Mouse (Mus musculus) heart, embryonic 14.5 days (tissue): Measurements from ENCODE around the gene Pipox. TPM values are rescaled to one million over a fixed set of nuclear protein-coding genes. Genes with fewer than 3 reads are reported as not detected.
A peak's percentile ranks its signal among the peaks of the same experiment; 100 is the strongest.

ENCODE experiments used
- ATAC-seq: fragments of 200-750 bp; cut with Nextera tagmentation; 2 replicates; pipeline ENCODE4 v1.8.0; 2017; ENCODE audit warnings: low read depth, moderate TSS enrichment; ENCODE audit not compliant: insufficient number of reproducible peaks, insufficient read depth, low FRiP score
- H3K27ac ChIP-seq, 2 experiments: fragments of 200-500 bp in 1 of 2; fragments of 300-500 bp in 1 of 2; sonication (generic) in 1 of 2; replicated peaks in 1 of 2; 2 replicates each; pipeline ENCODE4 v1.5.1; 2012 to 2014; ENCODE audit warnings: low read depth in 2 of 2, low read length in 2 of 2, control low read depth in 1 of 2, mild to moderate bottlenecking in 1 of 2, mixed read lengths in 1 of 2; ENCODE audit not compliant: control insufficient read depth in 1 of 2, insufficient read depth in 1 of 2
- H3K27me3 ChIP-seq: fragments of 300-500 bp; sonication (generic); 2 replicates; pipeline ENCODE4 v1.6.1; 2014; ENCODE audit warnings: mild to moderate bottlenecking, low read length, control low read depth; ENCODE audit not compliant: control insufficient read depth, insufficient read depth
- H3K36me3 ChIP-seq: fragments of 300-500 bp; sonication (generic); 2 replicates; pipeline ENCODE4 v1.6.1; 2014; ENCODE audit warnings: mild to moderate bottlenecking, control low read depth, low read length, mixed read lengths; ENCODE audit not compliant: control insufficient read depth, insufficient read depth
- H3K4me1 ChIP-seq, 2 experiments: fragments of 200-500 bp in 1 of 2; fragments of 300-500 bp in 1 of 2; sonication (generic) in 1 of 2; 2 replicates each; pipeline ENCODE4 v1.6.1; 2012 to 2014; ENCODE audit warnings: low read length in 2 of 2, control low read depth in 1 of 2, mixed read lengths in 1 of 2; ENCODE audit not compliant: control insufficient read depth in 2 of 2, insufficient read depth in 2 of 2
- H3K4me2 ChIP-seq: fragments of 300-500 bp; sonication (generic); 2 replicates; pipeline ENCODE4 v1.6.1; 2014; ENCODE audit warnings: mild to moderate bottlenecking, low read length
- H3K4me3 ChIP-seq, 2 experiments: fragments of 200-500 bp in 1 of 2; fragments of 300-500 bp in 1 of 2; sonication (generic) in 1 of 2; 2 replicates each; pipeline ENCODE4 v1.5.1; 2012 to 2014; ENCODE audit warnings: low read length in 2 of 2, mild to moderate bottlenecking in 2 of 2, control low read depth in 1 of 2, low read depth in 1 of 2, moderate library complexity in 1 of 2; ENCODE audit not compliant: control insufficient read depth in 1 of 2, insufficient read depth in 1 of 2
- H3K9ac ChIP-seq: fragments of 300-500 bp; sonication (generic); 2 replicates; pipeline ENCODE4 v1.6.1; 2014; ENCODE audit warnings: mild to moderate bottlenecking, low read length
- H3K9me3 ChIP-seq: fragments of 300-500 bp; sonication (generic); 2 replicates; pipeline ENCODE4 v1.6.1; 2016; ENCODE audit warnings: low read length, control low read depth; ENCODE audit not compliant: control insufficient read depth
- WGBS: fragments of 180-500 bp; shearing (Covaris S2); extraction: QIAGEN DNeasy Blood & Tissue Kit; methylation state at CpG from one replicate; pipeline ENCODE4 v1.1.7; 2014; 5-methylcytosine and 5-hydroxymethylcytosine counted together
- polyA plus RNA-seq: library from polyadenylated mRNA; unstranded; fragments of >200 nt; fragmentation: Nextera tagmentation; extraction: Ambion mirVana; gene quantifications from 2 replicates; pipeline ENCODE4 v1.2.1, GENCODE M21; 2014

The Pipox gene
- polyA plus RNA-seq, 1 experiment from 2014 or later: 3.8 TPM

- no peak for ATAC-seq
- no peak overlapping the region for H3K9ac ChIP-seq
- no peak overlapping the region for H3K4me3 ChIP-seq
- H3K4me1 ChIP-seq: no peaks in the 10 kb centered on the region; a peak in 1 of 4 replicates
- H3K9me3 ChIP-seq: no peaks in the 10 kb centered on the region
- no peaks in the 10 kb centered on the region for H3K27me3 ChIP-seq
- H3K36me3 ChIP-seq: peaks cover 100% of the 10 kb centered on the region
- H3K27ac ChIP-seq: no peak overlapping the region
- 81% methylated on average over 21 of the region's 21 CpGs for WGBS
- H3K4me2 ChIP-seq: no peak overlapping the region
These were observed 50.6 kb downstream of the Pipox start for GRCm38 (mm10) chr11:77843068-77843905.

DNA sequence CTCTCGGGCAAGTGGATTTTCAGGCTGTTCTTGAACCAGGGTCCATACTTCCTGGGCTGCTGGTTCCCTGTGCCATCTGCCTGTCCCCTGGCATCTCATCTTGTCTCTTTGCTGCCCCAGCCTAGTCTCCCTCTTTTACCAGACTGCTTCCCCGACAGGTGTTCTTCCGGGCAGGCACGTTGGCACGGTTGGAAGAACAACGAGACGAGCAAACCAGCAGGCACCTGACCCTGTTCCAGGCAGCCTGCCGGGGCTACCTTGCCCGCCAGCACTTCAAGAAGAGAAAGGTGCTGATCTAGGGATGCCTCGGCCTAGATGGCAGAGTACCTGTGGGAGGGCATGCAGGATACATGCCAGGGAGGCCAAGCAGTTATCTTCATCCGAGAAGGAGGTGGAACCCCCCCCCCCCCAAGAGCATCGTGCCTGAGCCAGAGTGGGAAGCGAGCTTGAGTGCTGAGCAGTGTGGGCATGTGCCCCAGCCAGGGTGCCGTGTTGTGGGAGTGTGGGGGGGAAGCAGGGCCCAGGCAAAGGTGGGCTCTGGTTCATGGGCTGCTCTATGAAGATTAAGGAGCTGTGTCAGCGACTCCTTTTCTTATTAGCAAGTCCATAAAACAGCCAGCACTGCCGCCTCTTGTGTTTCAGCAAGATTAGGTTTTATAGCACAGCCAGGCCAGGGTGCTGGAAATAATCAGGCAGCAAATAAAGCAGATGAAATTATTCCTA is 53.2 kb downstream of the Pipox start:
- Histone ChIP-seq H3K9me3 (no peaks in the 10 kb centered on the region), H3K4me3 (no peak overlapping the region), H3K9ac (no peak overlapping the region), H3K27me3 (no peaks in the 10 kb centered on the region), H3K4me2 (no peak overlapping the region), H3K36me3 (peaks cover 99% of the 10 kb centered on the region), H3K27ac (no peak overlapping the region), H3K4me1 (peaks cover 13 to 16% of the 10 kb centered on the region in 2 experiments; a peak in 3 of 4 replicates)
- no peak for ATAC-seq
- 86% methylated on average over 16 of the region's 16 CpGs for WGBS

DNA sequence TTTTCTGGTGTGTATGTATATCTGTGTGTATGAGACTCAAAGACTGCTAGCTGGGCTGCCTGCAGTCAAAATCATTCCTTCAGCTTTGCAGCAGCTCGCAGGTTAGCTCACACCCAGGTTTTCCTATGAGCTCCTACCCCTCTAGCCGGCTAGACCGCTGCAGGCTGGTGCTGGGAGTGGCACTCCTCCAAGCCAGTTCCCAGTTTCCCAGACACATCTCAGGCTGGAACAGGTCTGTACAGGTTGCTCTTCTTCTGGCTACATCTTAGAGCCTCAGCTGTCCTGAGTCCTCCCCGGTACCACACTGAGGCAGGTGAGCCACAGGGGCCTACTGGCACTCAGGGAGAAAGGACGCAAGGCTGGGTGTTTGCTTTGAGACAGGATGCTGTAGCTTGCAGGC is 56.0 kb downstream of the Pipox start:
- Histone ChIP-seq H3K4me3 (no peak overlapping the region), H3K9me3 (no peaks in the 10 kb centered on the region), H3K27ac (no peak overlapping the region), H3K27me3 (no peaks in the 10 kb centered on the region), H3K36me3 (peaks cover 99% of the 10 kb centered on the region), H3K4me2 (no peak overlapping the region), H3K4me1 (peaks cover 13 to 17% of the 10 kb centered on the region in 2 experiments; a peak in 3 of 4 replicates), H3K9ac (no peak overlapping the region)
- no peak for ATAC-seq
- WGBS: 87% methylated on average over 5 of the region's 5 CpGs

GRCm38 (mm10) chr11:77836751-77837150 is 57.1 kb downstream of the Pipox start:
- Histone ChIP-seq H3K27me3 (no peaks in the 10 kb centered on the region), H3K27ac (peak overlapping the region; percentile 77 to 88), H3K4me3 (no peak overlapping the region), H3K4me2 (no peak overlapping the region), H3K4me1 (peaks cover 13 to 17% of the 10 kb centered on the region in 2 experiments; a peak in 3 of 4 replicates), H3K36me3 (peaks cover 99% of the 10 kb centered on the region), H3K9me3 (no peaks in the 10 kb centered on the region), H3K9ac (peak overlapping the region; percentile 39; the same call in 1 of the 2 replicates)
- peak; percentile 67 for ATAC-seq
- WGBS: 21% methylated on average over 4 of the region's 4 CpGs

DNA sequence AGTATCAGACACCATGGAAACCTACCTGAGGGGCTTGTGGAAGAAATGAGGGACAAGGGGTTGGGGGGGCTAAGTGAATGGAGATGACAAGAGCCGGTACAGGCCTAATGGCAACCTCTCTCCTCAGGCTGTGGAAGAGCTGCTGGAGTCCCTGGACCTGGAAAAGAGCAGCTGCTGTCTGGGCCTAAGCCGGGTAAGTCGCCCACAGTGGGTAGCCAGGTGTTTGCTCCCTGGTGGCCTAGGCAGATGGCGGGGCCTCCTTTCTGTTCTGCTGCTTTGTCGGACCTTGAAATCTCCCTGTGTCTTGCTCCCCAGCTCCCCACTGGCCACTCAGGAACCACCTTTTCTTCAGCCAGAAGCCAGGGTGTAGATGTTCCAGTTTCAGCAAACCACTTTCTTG is 57.6 kb downstream of the Pipox start:
- Histone ChIP-seq H3K4me3 (no peak overlapping the region), H3K9ac (peak overlapping the region; percentile 31; the same call in 1 of the 2 replicates), H3K4me2 (no peak overlapping the region), H3K4me1 (peaks cover 13 to 17% of the 10 kb centered on the region in 2 experiments; a peak in 3 of 4 replicates), H3K27ac (peak overlapping the region; percentile 77 to 88), H3K27me3 (no peaks in the 10 kb centered on the region), H3K36me3 (peaks cover 99% of the 10 kb centered on the region), H3K9me3 (no peaks in the 10 kb centered on the region)
- ATAC-seq: no peak
- WGBS: 74% methylated on average over 5 of the region's 5 CpGs

- no peaks in the 10 kb centered on the region for H3K27me3 ChIP-seq
- H3K9ac ChIP-seq: no peak overlapping the region
- H3K36me3 ChIP-seq: peaks cover 99% of the 10 kb centered on the region
- H3K4me1 ChIP-seq: peaks cover 13 to 17% of the 10 kb centered on the region in 2 experiments; a peak in 3 of 4 replicates
- WGBS: 79% methylated on average over 3 of the region's 3 CpGs
- no peak for ATAC-seq
- H3K27ac ChIP-seq: no peak overlapping the region
- H3K4me2 ChIP-seq: no peak overlapping the region
- no peaks in the 10 kb centered on the region for H3K9me3 ChIP-seq
- no peak overlapping the region for H3K4me3 ChIP-seq
These were observed 58.8 kb downstream of the Pipox start for GRCm38 (mm10) chr11:77835109-77835508.

DNA sequence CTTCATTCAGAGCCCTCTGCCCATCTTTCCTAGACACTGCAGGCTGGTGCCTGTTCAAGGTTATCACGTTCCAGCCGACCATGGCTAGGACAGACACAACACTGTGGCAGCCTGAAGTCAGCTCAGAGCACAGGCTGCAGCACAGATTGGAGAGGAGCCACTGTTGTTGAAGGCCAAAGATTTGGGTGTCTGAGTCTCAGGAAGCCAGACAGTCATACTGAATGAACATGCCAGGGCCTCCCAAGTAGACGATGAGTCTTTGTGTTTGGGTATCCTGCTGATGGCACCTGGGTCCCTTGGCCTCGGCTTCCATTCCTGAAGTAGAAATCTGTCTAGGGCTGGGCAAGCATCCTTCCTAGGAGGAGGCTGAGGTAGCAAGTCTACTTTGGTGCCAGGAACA is 61.4 kb downstream of the Pipox start:
- H3K36me3 ChIP-seq: peaks cover 99% of the 10 kb centered on the region

More for the DNA sequence above, 61.4 kb downstream of the Pipox start:
- Histone ChIP-seq H3K9ac (no peak overlapping the region), H3K4me3 (no peak overlapping the region), H3K4me1 (peaks cover 13 to 17% of the 10 kb centered on the region in 2 experiments; a peak in 3 of 4 replicates), H3K27ac (no peak overlapping the region), H3K4me2 (no peak overlapping the region), H3K9me3 (no peaks in the 10 kb centered on the region), H3K27me3 (no peaks in the 10 kb centered on the region)
- ATAC-seq: no peak
- WGBS: 72% methylated on average over 4 of the region's 4 CpGs
